Mouse (Mus musculus) forebrain, embryonic 11.5 days (tissue): ENCODE measurements around the gene Rnf128. TPM values are rescaled to one million over a fixed set of nuclear protein-coding genes. Genes with fewer than 3 reads are reported as not detected.

ENCODE experiments used
- ATAC-seq: fragments of 200-750 bp; cut with Nextera tagmentation; replicated peaks from 2 replicates; pipeline ENCODE4 v1.8.0; 2017; ENCODE audit warnings: moderate TSS enrichment; ENCODE audit not compliant: low FRiP score
- DNase-seq: peaks from one replicate; pipeline ENCODE4 v3.0.0-alpha.2; 2017; ENCODE audit warnings: low spot score
- H3K27ac ChIP-seq: fragments of 300-500 bp; sonication (generic); 2 replicates; pipeline ENCODE4 v1.5.1; 2014; ENCODE audit warnings: low read depth, low read length
- H3K27me3 ChIP-seq: fragments of 300-500 bp; sonication (generic); 2 replicates; pipeline ENCODE4 v1.6.1; 2014; ENCODE audit warnings: mild to moderate bottlenecking, low read length, mixed read lengths; ENCODE audit not compliant: control insufficient read depth, insufficient read depth
- H3K36me3 ChIP-seq: fragments of 300-500 bp; sonication (generic); 2 replicates; pipeline ENCODE4 v1.6.1; 2014; ENCODE audit warnings: mild to moderate bottlenecking, low read length, moderate library complexity, mixed read lengths; ENCODE audit not compliant: control insufficient read depth, insufficient read depth
- H3K4me1 ChIP-seq: fragments of 300-500 bp; sonication (generic); replicated peaks from 2 replicates; pipeline ENCODE4 v1.6.1; 2014; ENCODE audit warnings: low read length, mixed read lengths; ENCODE audit not compliant: control insufficient read depth, insufficient read depth
- H3K4me2 ChIP-seq: fragments of 300-500 bp; sonication (generic); 2 replicates; pipeline ENCODE4 v1.6.1; 2014; ENCODE audit warnings: low read depth, mild to moderate bottlenecking, low read length, moderate library complexity, mixed read lengths; ENCODE audit not compliant: severe bottlenecking
- H3K4me3 ChIP-seq: fragments of 300-500 bp; sonication (generic); 2 replicates; pipeline ENCODE4 v1.5.1; 2014; ENCODE audit warnings: low read depth, low read length
- H3K9ac ChIP-seq: fragments of 300-500 bp; sonication (generic); 2 replicates; pipeline ENCODE4 v1.6.1; 2014; ENCODE audit warnings: low read length
- H3K9me3 ChIP-seq: fragments of 300-500 bp; sonication (generic); 2 replicates; pipeline ENCODE4 v1.6.1; 2016; ENCODE audit warnings: low read length, mixed read lengths; ENCODE audit not compliant: control insufficient read depth
- WGBS: fragments of 180-500 bp; shearing (Covaris S2); extraction: QIAGEN DNeasy Blood & Tissue Kit; methylation state at CpG from one replicate; pipeline ENCODE4 v1.1.7; 2014; 5-methylcytosine and 5-hydroxymethylcytosine counted together
- polyA plus RNA-seq: library from polyadenylated mRNA; unstranded; fragments of >200 nt; fragmentation: Nextera tagmentation; extraction: Ambion mirVana; gene quantifications from 2 replicates; pipeline ENCODE4 v1.2.1, GENCODE M21; 2014

Gene Rnf128
- polyA plus RNA-seq: 1.0 and 2.1 TPM in 2 replicates

GRCm38 (mm10) chrX:139562925-139563461 lies at the start of gene Rnf128:
Gene Rnf128 (plus strand): TSS chrX:139563316.
- no peak within 1 kb of the TSS for H3K4me3 ChIP-seq
- WGBS: 86% methylated on average over 8 of the region's 8 CpGs
- no peaks in the 10 kb centered on the region for H3K27me3 ChIP-seq

DNA sequence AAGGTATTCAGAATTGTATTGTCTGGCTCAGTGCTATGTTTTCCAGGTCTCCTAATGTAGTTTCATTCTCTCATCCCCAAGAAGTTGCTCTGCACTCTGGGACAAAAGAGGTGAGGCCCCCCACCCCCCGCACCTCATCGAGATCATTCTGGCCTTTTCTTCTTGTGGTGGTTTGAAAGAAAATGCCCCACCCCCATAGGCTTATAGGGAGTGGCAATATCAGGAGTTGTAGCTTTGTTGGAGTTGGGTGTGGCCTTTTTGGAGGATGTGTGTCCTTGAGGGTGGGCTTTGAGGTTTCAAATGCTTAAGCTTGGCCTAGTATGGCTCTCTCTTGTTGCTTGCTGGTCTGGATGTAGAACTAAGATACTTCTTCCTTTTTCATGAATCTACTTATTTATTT lies 47.0 kb upstream of the Rnf128 start:
- no peak overlapping the region for H3K9ac ChIP-seq
- no peaks in the 10 kb centered on the region for H3K4me1 ChIP-seq
- ATAC-seq (no peak), DNase-seq (no peak)
- no peak overlapping the region for H3K4me3 ChIP-seq
- H3K4me2 ChIP-seq: no peak overlapping the region
- no peak overlapping the region for H3K27ac ChIP-seq
- no peaks in the 10 kb centered on the region for H3K36me3 ChIP-seq
- H3K9me3 ChIP-seq: no peaks in the 10 kb centered on the region
- 81% methylated on average over 2 of the region's 2 CpGs for WGBS
- H3K27me3 ChIP-seq: no peaks in the 10 kb centered on the region

More at GRCm38 (mm10) chrX:139562925-139563461, at the start of gene Rnf128:
- no peak for ATAC-seq
- DNase-seq: no peak
- no peak within 1 kb of the TSS for H3K9ac ChIP-seq
- no peak within 1 kb of the TSS for H3K4me2 ChIP-seq
- no peaks in the 10 kb centered on the region for H3K36me3 ChIP-seq
- no peak within 1 kb of the TSS for H3K27ac ChIP-seq
- no peaks in the 10 kb centered on the region for H3K4me1 ChIP-seq
- no peaks in the 10 kb centered on the region for H3K9me3 ChIP-seq

DNA sequence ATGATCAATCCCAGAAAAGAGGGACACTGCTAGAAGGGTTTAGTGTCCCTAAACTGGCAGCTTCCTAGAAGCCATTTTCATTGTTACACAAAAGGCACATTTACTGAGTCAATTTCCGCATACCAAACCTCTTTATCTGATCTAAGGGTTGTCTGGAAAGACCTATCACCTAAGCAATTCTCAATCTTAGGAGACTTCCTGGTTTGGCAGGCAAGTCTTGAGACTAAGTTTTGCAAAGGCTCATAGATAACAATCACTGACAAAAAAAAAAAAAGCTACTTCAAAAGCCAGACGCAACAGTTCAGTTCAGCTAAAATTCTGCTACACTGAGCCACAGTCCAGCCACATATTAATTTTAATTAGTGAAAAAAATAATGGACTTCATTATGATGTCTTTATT lies 43.9 kb upstream of the Rnf128 start:
- H3K4me1 ChIP-seq: no peaks in the 10 kb centered on the region
- ATAC-seq (no peak), DNase-seq (no peak)
- H3K27ac ChIP-seq: no peak overlapping the region
- H3K36me3 ChIP-seq: no peaks in the 10 kb centered on the region
- H3K9me3 ChIP-seq: no peaks in the 10 kb centered on the region
- 92% methylated on average over 2 of the region's 2 CpGs for WGBS
- H3K9ac ChIP-seq: no peak overlapping the region
- H3K27me3 ChIP-seq: no peaks in the 10 kb centered on the region
- no peak overlapping the region for H3K4me3 ChIP-seq
- H3K4me2 ChIP-seq: no peak overlapping the region

GRCm38 (mm10) chrX:139524303-139525091 lies 38.6 kb upstream of the Rnf128 start:
- Histone ChIP-seq H3K27me3 (no peaks in the 10 kb centered on the region), H3K9ac (no peak overlapping the region), H3K36me3 (no peaks in the 10 kb centered on the region), H3K9me3 (no peaks in the 10 kb centered on the region), H3K4me1 (no peaks in the 10 kb centered on the region), H3K4me3 (no peak overlapping the region), H3K4me2 (no peak overlapping the region), H3K27ac (no peak overlapping the region)
- DNase-seq (no peak), ATAC-seq (no peak)
- 64% methylated on average over 5 of the region's 5 CpGs for WGBS

- Histone ChIP-seq H3K36me3 (no peaks in the 10 kb centered on the region), H3K4me3 (no peak overlapping the region), H3K9ac (no peak overlapping the region), H3K27me3 (no peaks in the 10 kb centered on the region), H3K4me1 (no peaks in the 10 kb centered on the region), H3K27ac (no peak overlapping the region), H3K4me2 (no peak overlapping the region), H3K9me3 (no peaks in the 10 kb centered on the region)
- 82% methylated on average over 2 of the region's 2 CpGs for WGBS
- ATAC-seq (no peak), DNase-seq (no peak)
Observed at GRCm38 (mm10) chrX:139525724-139526123, 37.4 kb upstream of the Rnf128 start.

- Histone ChIP-seq H3K36me3 (no peaks in the 10 kb centered on the region), H3K9me3 (no peaks in the 10 kb centered on the region), H3K27ac (no peak overlapping the region), H3K27me3 (no peaks in the 10 kb centered on the region), H3K4me2 (no peak overlapping the region), H3K9ac (no peak overlapping the region), H3K4me3 (no peak overlapping the region), H3K4me1 (no peaks in the 10 kb centered on the region)
- DNase-seq (no peak), ATAC-seq (no peak)
- WGBS: 94% methylated on average over 4 of the region's 4 CpGs
Observed at GRCm38 (mm10) chrX:139526984-139527383, 36.1 kb upstream of the Rnf128 start.

- H3K36me3 ChIP-seq: no peaks in the 10 kb centered on the region
- DNase-seq (no peak), ATAC-seq (no peak)
- no peaks in the 10 kb centered on the region for H3K4me1 ChIP-seq
- H3K4me2 ChIP-seq: no peak overlapping the region
- H3K4me3 ChIP-seq: no peak overlapping the region
- no peaks in the 10 kb centered on the region for H3K27me3 ChIP-seq
- H3K27ac ChIP-seq: no peak overlapping the region
- no peak overlapping the region for H3K9ac ChIP-seq
- H3K9me3 ChIP-seq: no peaks in the 10 kb centered on the region
Observed at GRCm38 (mm10) chrX:139529678-139530077, 33.4 kb upstream of the Rnf128 start.

- no peak for ATAC-seq
- Histone ChIP-seq H3K4me1 (no peaks in the 10 kb centered on the region), H3K4me3 (no peak overlapping the region), H3K36me3 (no peaks in the 10 kb centered on the region), H3K9me3 (no peaks in the 10 kb centered on the region), H3K27ac (no peak overlapping the region), H3K9ac (no peak overlapping the region), H3K27me3 (no peaks in the 10 kb centered on the region), H3K4me2 (no peak overlapping the region)
- 80% methylated on average over 4 of the region's 4 CpGs for WGBS
- DNase-seq: no peak
Observed at GRCm38 (mm10) chrX:139532293-139532692, 30.8 kb upstream of the Rnf128 start.
